Mouse (Mus musculus) hindbrain, embryonic 12.5 days (tissue): Measurements from ENCODE around the gene Gm39653. TPM values are rescaled to one million over a fixed set of nuclear protein-coding genes. Genes with fewer than 3 reads are reported as not detected.
A peak's percentile ranks its signal among the peaks of the same experiment; 100 is the strongest.
"Not testable (repeated sequence)": the region's sequence is repeated elsewhere in the genome, so short reads cannot be mapped to it uniquely, and the experiment has no call there.

ENCODE experiments used
- ATAC-seq: fragments of 200-750 bp; cut with Nextera tagmentation; 2 replicates; pipeline ENCODE4 v1.8.0; 2017; ENCODE audit warnings: moderate TSS enrichment; ENCODE audit not compliant: low FRiP score
- H3K27ac ChIP-seq: fragments of 300-500 bp; sonication (generic); 2 replicates; pipeline ENCODE4 v1.5.1; 2016; ENCODE audit warnings: mild to moderate bottlenecking
- H3K27me3 ChIP-seq: fragments of 300-500 bp; sonication (generic); 2 replicates; pipeline ENCODE4 v1.6.1; 2016; ENCODE audit warnings: mild to moderate bottlenecking
- H3K36me3 ChIP-seq: fragments of 300-500 bp; sonication (generic); 2 replicates; pipeline ENCODE4 v1.6.1; 2016; ENCODE audit warnings: mild to moderate bottlenecking
- H3K4me1 ChIP-seq: fragments of 300-500 bp; sonication (generic); 2 replicates; pipeline ENCODE4 v1.6.1; 2016
- H3K4me2 ChIP-seq: fragments of 300-500 bp; sonication (generic); replicated peaks from 2 replicates; pipeline ENCODE4 v1.6.1; 2016; ENCODE audit warnings: mild to moderate bottlenecking
- H3K4me3 ChIP-seq: fragments of 300-500 bp; sonication (generic); 2 replicates; pipeline ENCODE4 v1.5.1; 2016; ENCODE audit warnings: mild to moderate bottlenecking
- H3K9ac ChIP-seq: fragments of 300-500 bp; sonication (generic); 2 replicates; pipeline ENCODE4 v1.6.1; 2016; ENCODE audit warnings: mild to moderate bottlenecking, moderate library complexity
- H3K9me3 ChIP-seq: fragments of 300-500 bp; sonication (generic); replicated peaks from 2 replicates; pipeline ENCODE4 v1.6.1; 2016; ENCODE audit warnings: mild to moderate bottlenecking
- WGBS: fragments of 180-500 bp; shearing (Covaris S2); methylation state at CpG from one replicate; pipeline ENCODE4 v1.1.7; 2016; 5-methylcytosine and 5-hydroxymethylcytosine counted together
- polyA plus RNA-seq: library from polyadenylated mRNA; unstranded; fragments of >200 nt; fragmentation: Nextera tagmentation; extraction: Ambion mirVana; gene quantifications from 2 replicates; pipeline ENCODE4 v1.2.1, GENCODE M21; 2016

The Gm39653 gene
- polyA plus RNA-seq, 1 experiment from 2014 or later = not detected

DNA sequence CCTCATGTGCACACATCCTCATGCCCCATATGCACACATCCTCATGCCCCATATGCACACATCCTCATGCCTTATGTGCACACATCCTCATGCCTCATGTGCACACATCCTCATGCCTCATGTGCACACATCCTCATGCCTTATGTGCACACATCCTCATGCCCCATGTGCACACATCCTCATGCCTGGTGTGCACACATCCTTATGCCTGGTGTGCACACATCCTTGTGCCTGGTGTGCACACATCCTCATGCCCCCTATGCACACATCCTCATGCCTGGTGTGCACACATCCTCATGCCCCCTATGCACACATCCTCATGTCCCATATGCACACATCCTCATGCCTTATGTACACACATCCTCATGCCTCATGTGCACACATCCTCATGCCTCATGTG is 14.6 kb downstream of the Gm39653 start:
- not testable (repeated sequence) for H3K4me2 ChIP-seq, H3K9ac ChIP-seq, H3K27ac ChIP-seq, H3K4me1 ChIP-seq, H3K4me3 ChIP-seq, H3K9me3 ChIP-seq, ATAC-seq, H3K27me3 ChIP-seq, H3K36me3 ChIP-seq

- Histone ChIP-seq H3K4me2 (no peak overlapping the region), H3K27ac (no peak overlapping the region), H3K36me3 (no peaks in the 10 kb centered on the region), H3K9ac (no peak overlapping the region), H3K9me3 (no peaks in the 10 kb centered on the region), H3K27me3 (no peaks in the 10 kb centered on the region), H3K4me3 (no peak overlapping the region), H3K4me1 (no peaks in the 10 kb centered on the region)
- no peak for ATAC-seq
- 85% methylated on average over 6 of the region's 6 CpGs for WGBS
These were observed 24.2 kb downstream of the Gm39653 start for GRCm38 (mm10) chr1:63639921-63640320.

- H3K27me3 ChIP-seq = no peaks in the 10 kb centered on the region; the same call in 1 of the 2 replicates
- H3K4me1 ChIP-seq = no peaks in the 10 kb centered on the region
- no peak overlapping the region for H3K9ac ChIP-seq
- H3K4me2 ChIP-seq = no peak overlapping the region
- 10% methylated on average over 6 of the region's 6 CpGs for WGBS
- H3K27ac ChIP-seq = no peak overlapping the region
- no peaks in the 10 kb centered on the region for H3K36me3 ChIP-seq
- H3K9me3 ChIP-seq = no peaks in the 10 kb centered on the region
- no peak overlapping the region for H3K4me3 ChIP-seq
- ATAC-seq = no peak
These were observed 42.2 kb downstream of the Gm39653 start for GRCm38 (mm10) chr1:63658016-63658415.

- Histone ChIP-seq H3K4me2 (no peak overlapping the region), H3K9me3 (no peaks in the 10 kb centered on the region), H3K9ac (no peak overlapping the region), H3K4me3 (no peak overlapping the region), H3K4me1 (no peaks in the 10 kb centered on the region), H3K36me3 (no peaks in the 10 kb centered on the region), H3K27ac (no peak overlapping the region), H3K27me3 (no peaks in the 10 kb centered on the region; the same call in 1 of the 2 replicates)
- peak; percentile 46; the same call in 1 of the 2 replicates for ATAC-seq
- 3% methylated on average over 7 of the region's 7 CpGs for WGBS
These were observed 43.8 kb downstream of the Gm39653 start for GRCm38 (mm10) chr1:63659591-63659990.

DNA sequence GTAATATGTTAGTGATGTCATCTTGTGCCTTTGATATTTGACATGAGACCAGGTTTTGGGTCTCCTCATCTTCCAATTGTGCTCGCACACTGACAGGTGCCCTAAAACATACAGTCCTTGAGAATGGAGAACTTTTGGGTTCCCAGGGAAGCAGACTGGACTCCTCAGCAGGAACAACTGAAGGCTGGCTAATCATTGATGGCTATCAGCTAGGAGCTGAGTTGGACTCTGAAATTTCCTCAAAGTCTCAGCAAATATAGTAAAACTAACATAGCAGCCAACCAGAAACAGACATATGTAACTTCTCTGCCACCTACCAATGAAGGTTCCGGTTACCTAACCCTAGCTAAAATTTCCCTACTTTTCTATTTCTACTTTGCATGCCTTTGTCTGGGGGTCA is 50.3 kb downstream of the Gm39653 start:
- 93% methylated on average over 2 of the region's 2 CpGs for WGBS
- ATAC-seq = no peak
- H3K4me2 ChIP-seq = no peak overlapping the region

GRCm38 (mm10) chr1:63667201-63667948 is 51.6 kb downstream of the Gm39653 start:
- no peaks in the 10 kb centered on the region for H3K9me3 ChIP-seq
- WGBS = 46% methylated on average over 9 of the region's 9 CpGs
- H3K4me1 ChIP-seq = peaks cover 13% of the 10 kb centered on the region
- no peak for ATAC-seq
- H3K4me3 ChIP-seq = no peak overlapping the region
- no peaks in the 10 kb centered on the region for H3K27me3 ChIP-seq
- H3K27ac ChIP-seq = no peak overlapping the region
- H3K36me3 ChIP-seq = no peaks in the 10 kb centered on the region
- no peak overlapping the region for H3K9ac ChIP-seq
- H3K4me2 ChIP-seq = peak overlapping the region; percentile 31; the same call in 1 of the 2 replicates

More for the DNA sequence above, 50.3 kb downstream of the Gm39653 start:
- Histone ChIP-seq H3K36me3 (no peaks in the 10 kb centered on the region), H3K4me1 (peaks cover 13% of the 10 kb centered on the region), H3K27ac (no peak overlapping the region), H3K27me3 (no peaks in the 10 kb centered on the region), H3K9ac (no peak overlapping the region), H3K9me3 (no peaks in the 10 kb centered on the region), H3K4me3 (no peak overlapping the region)

DNA sequence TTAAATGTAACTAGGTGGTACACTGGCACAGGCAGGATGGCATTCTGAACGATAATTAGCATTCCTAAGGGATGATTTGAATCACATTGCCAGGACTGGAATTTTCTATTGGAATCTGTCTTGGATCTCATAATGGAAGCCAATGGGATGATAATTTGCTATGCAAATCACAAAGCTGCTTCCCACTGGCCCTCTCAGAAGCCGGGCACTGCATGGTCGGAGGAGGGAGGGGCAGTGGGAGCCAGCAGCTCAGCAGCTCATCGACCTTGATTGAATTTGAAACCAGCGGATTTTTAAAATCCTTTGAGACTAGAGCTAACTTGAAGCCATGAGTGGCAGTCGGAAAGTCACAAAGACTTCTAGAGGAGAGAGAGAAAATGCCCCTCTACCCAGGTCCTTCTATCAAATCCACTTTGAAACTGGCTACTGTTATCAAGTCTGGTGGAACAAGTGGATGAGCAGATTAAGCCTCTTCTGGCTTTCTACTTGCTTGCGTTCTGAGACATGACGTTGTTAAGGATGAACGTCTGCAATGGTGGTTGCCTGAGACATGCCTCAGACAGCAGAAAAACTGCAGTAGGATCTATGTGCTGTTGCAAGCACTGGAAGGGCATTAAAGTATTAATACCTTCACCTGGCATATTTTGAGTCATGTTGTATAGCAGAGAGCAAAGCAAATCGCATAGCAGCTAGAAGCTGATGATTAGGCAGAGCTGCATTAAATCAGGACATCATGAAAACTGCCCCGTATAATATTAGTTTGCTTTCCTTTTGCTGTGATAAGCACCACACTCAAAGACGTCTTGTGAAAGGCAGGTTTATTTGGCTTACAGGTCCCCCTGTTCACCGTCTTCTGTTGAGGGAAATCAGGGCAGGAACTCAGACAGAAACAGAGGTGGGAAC is 52.4 kb downstream of the Gm39653 start:
- 24% methylated on average over 13 of the region's 13 CpGs for WGBS
- Histone ChIP-seq H3K27ac (no peak overlapping the region), H3K4me3 (no peak overlapping the region)

DNA sequence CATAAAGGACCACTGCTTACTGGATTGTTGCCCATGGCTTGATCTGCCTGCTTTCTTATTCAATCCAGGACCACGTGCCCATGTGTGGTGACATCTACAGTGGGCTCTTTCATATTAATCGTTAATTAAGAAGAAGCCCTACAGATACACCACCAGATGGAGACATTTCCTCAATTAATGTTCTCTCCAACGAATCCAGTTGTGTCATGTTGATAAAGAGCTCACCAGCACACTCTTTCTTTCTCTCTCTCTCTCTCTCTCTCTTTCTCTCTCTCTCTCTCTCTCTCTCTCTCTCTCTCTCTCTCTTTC is 53.0 kb downstream of the Gm39653 start:
- Histone ChIP-seq H3K4me1 (peaks cover 13% of the 10 kb centered on the region), H3K9me3 (no peaks in the 10 kb centered on the region), H3K27me3 (no peaks in the 10 kb centered on the region), H3K4me2 (peak overlapping the region; percentile 31), H3K27ac (no peak overlapping the region), H3K4me3 (no peak overlapping the region), H3K9ac (no peak overlapping the region), H3K36me3 (no peaks in the 10 kb centered on the region)
- WGBS = 3% methylated on average over 3 of the region's 3 CpGs
- peak; percentile 56 for ATAC-seq

More for the DNA sequence above, 52.4 kb downstream of the Gm39653 start:
- no peaks in the 10 kb centered on the region for H3K36me3 ChIP-seq
- H3K9me3 ChIP-seq = no peaks in the 10 kb centered on the region
- peaks cover 13% of the 10 kb centered on the region for H3K4me1 ChIP-seq
- no peak overlapping the region for H3K9ac ChIP-seq
- H3K4me2 ChIP-seq = peak overlapping the region; percentile 31
- H3K27me3 ChIP-seq = no peaks in the 10 kb centered on the region
- peak; percentile 56; the same call in 1 of the 2 replicates for ATAC-seq

Other genes with a start within 250 kb of the Gm39653 start
- 11.4 and 13.4 TPM in 2 replicates for gene Adam23, start 170.1 kb upstream of the Gm39653 start, polyA plus RNA-seq
- gene Dytn, start 71.0 kb downstream of the Gm39653 start, polyA plus RNA-seq = not detected in 2 replicates
- gene Mdh1b, start 114.3 kb downstream of the Gm39653 start, polyA plus RNA-seq = 0.52 and 0.74 TPM in 2 replicates
- gene Fastkd2, start 114.6 kb downstream of the Gm39653 start, polyA plus RNA-seq = 46.2 and 52.2 TPM in 2 replicates
- gene 4933402D24Rik, start 153.3 kb downstream of the Gm39653 start, polyA plus RNA-seq = 0.23 and 0.26 TPM in 2 replicates